Mouse (Mus musculus) hematopoietic stem cell, adult 5-6 weeks (primary cell): ENCODE results near the gene Tcf12. TPM values are rescaled to one million over a fixed set of nuclear protein-coding genes. Genes with fewer than 3 reads are reported as not detected.

Source experiments
- ATAC-seq, 2 experiments: fragments of 125-278 bp in 1 of 2; replicated peaks in 1 of 2; 2 replicates each; pipeline ENCODE4 v1.8.0; 2016 to 2017; ENCODE audit warnings: inconsistent platforms in 2 of 2, mild to moderate bottlenecking in 2 of 2, moderate number of reproducible peaks in 2 of 2, low read depth in 1 of 2, moderate TSS enrichment in 1 of 2; ENCODE audit not compliant: low FRiP score in 2 of 2, poor library complexity in 2 of 2, severe bottlenecking in 2 of 2, insufficient read depth in 1 of 2, low TSS enrichment in 1 of 2
- total RNA-seq: library from RNA; stranded (forward); fragments of 172-1452, 232-1000 nt; gene quantifications from 2 replicates; pipeline ENCODE4 v1.2.3, GENCODE M21; 2017

Tcf12 gene
- total RNA-seq, 1 experiment from 2014 or later: 70.2 TPM

GRCm38 (mm10) chr9:71834707-71835106, 277.0 kb downstream of the Tcf12 start:
- ATAC-seq: no peak

- peak; percentile 67 to 77 for ATAC-seq
These were observed 279.6 kb downstream of the Tcf12 start for GRCm38 (mm10) chr9:71831756-71832699.

GRCm38 (mm10) chr9:71830994-71831393, 280.7 kb downstream of the Tcf12 start:
- no peak for ATAC-seq

GRCm38 (mm10) chr9:71830365-71830764, 281.3 kb downstream of the Tcf12 start:
- ATAC-seq: no peak

GRCm38 (mm10) chr9:71829753-71830152, 281.9 kb downstream of the Tcf12 start:
- ATAC-seq: no peak

- no peak for ATAC-seq
These were observed 282.5 kb downstream of the Tcf12 start for GRCm38 (mm10) chr9:71829137-71829536.

GRCm38 (mm10) chr9:71827371-71827770, 284.3 kb downstream of the Tcf12 start:
- no peak for ATAC-seq

GRCm38 (mm10) chr9:71826040-71826525, 285.6 kb downstream of the Tcf12 start:
- no peak for ATAC-seq

- no peak for ATAC-seq
These were observed 289.7 kb downstream of the Tcf12 start for GRCm38 (mm10) chr9:71822003-71822402.

- ATAC-seq: no peak
These were observed 293.2 kb downstream of the Tcf12 start for GRCm38 (mm10) chr9:71818453-71818852.

GRCm38 (mm10) chr9:71816121-71816520, 295.6 kb downstream of the Tcf12 start:
- no peak for ATAC-seq

- no peak for ATAC-seq
These were observed 298.1 kb downstream of the Tcf12 start for GRCm38 (mm10) chr9:71813565-71813964.

GRCm38 (mm10) chr9:71812914-71813313, 298.8 kb downstream of the Tcf12 start:
- ATAC-seq: no peak

GRCm38 (mm10) chr9:71812402-71812801, 299.3 kb downstream of the Tcf12 start:
- no peak for ATAC-seq

GRCm38 (mm10) chr9:71811404-71811803, 300.3 kb downstream of the Tcf12 start:
- no peak for ATAC-seq

- no peak for ATAC-seq
These were observed 300.9 kb downstream of the Tcf12 start for GRCm38 (mm10) chr9:71810723-71811122.

- no peak for ATAC-seq
These were observed 302.9 kb downstream of the Tcf12 start for GRCm38 (mm10) chr9:71808640-71809254.

GRCm38 (mm10) chr9:71807801-71808200, 303.9 kb downstream of the Tcf12 start:
- ATAC-seq: no peak
